Mouse (Mus musculus) CH12.LX (cell line): ENCODE results near the gene Snap91. TPM values are rescaled to one million over a fixed set of nuclear protein-coding genes. Genes with fewer than 3 reads are reported as not detected.

ENCODE experiments used
- DNase-seq: peaks from one replicate; pipeline ENCODE4 v3.0.0-alpha.2; 2013; ENCODE audit errors: extremely low read depth
- H3K27ac ChIP-seq: 2 replicates; pipeline ENCODE4 v1.5.1; 2012; ENCODE audit warnings: low read depth, mild to moderate bottlenecking, control low read depth, moderate library complexity; ENCODE audit not compliant: insufficient read depth
- H3K27me3 ChIP-seq: replicated peaks from 2 replicates; pipeline ENCODE3; 2012; ENCODE audit warnings: inconsistent platforms
- H3K36me3 ChIP-seq, 2 experiments: replicated peaks in 1 of 2; 2 replicates each; pipeline versions ENCODE3 to v1.6.1; 2012; ENCODE audit warnings: inconsistent platforms in 1 of 2, low read length in 1 of 2, mild to moderate bottlenecking in 1 of 2, mixed read lengths in 1 of 2, moderate library complexity in 1 of 2; ENCODE audit not compliant: control insufficient read depth in 1 of 2, insufficient read depth in 1 of 2
- H3K4me1 ChIP-seq, 2 experiments: 2 replicates each; pipeline ENCODE4 v1.6.1; 2012; ENCODE audit warnings: inconsistent platforms in 1 of 2, moderate library complexity in 1 of 2; ENCODE audit not compliant: insufficient read depth in 2 of 2, control insufficient read depth in 1 of 2
- H3K4me2 ChIP-seq: 2 replicates; pipeline ENCODE4 v1.6.1; 2012; ENCODE audit warnings: low read depth, mild to moderate bottlenecking, control low read depth; ENCODE audit not compliant: poor library complexity, insufficient read depth, severe bottlenecking
- H3K4me3 ChIP-seq, 3 experiments: fragments of 150-350 bp in 1 of 3; sonication (generic) in 1 of 3; replicated peaks in 1 of 3; 2 replicates each; pipeline versions ENCODE3 to v1.5.1; 2011 to 2012; ENCODE audit warnings: low read depth in 2 of 3, low read length in 2 of 3, mild to moderate bottlenecking in 2 of 3, moderate library complexity in 2 of 3, control low read depth in 1 of 3, improper control_type of control experiment in 1 of 3, inconsistent platforms in 1 of 3, mixed read lengths in 1 of 3; ENCODE audit not compliant: poor library complexity in 1 of 3
- H3K79me2 ChIP-seq: replicated peaks from 2 replicates; pipeline ENCODE4 v1.6.1; 2012; ENCODE audit warnings: mild to moderate bottlenecking, moderate library complexity; ENCODE audit not compliant: control insufficient read depth, poor library complexity, insufficient read depth, severe bottlenecking; ENCODE audit errors: extremely low read depth
- H3K9ac ChIP-seq: 2 replicates; pipeline ENCODE4 v1.6.1; 2012; ENCODE audit warnings: low read depth, mild to moderate bottlenecking, control low read depth, moderate library complexity; ENCODE audit not compliant: insufficient read depth
- H3K9me3 ChIP-seq: replicated peaks from 2 replicates; pipeline ENCODE3; 2012; ENCODE audit warnings: low read length, inconsistent platforms, mixed read lengths
- BHLHE40 ChIP-seq: IDR thresholded peaks from 2 replicates; pipeline ENCODE4 v1.6.1; 2011; ENCODE audit warnings: mild to moderate bottlenecking, low read depth, low read length, improper control_type of control experiment
- CHD2 ChIP-seq: IDR thresholded peaks from 2 replicates; pipeline ENCODE4 v1.6.1; 2011; ENCODE audit warnings: low read length, improper control_type of control experiment
- CTCF ChIP-seq, 2 experiments: IDR thresholded peaks in 1 of 2; conservative IDR thresholded peaks in 1 of 2; 2 replicates each; pipeline ENCODE4 v1.5.1; 2011 to 2012; ENCODE audit warnings: low read depth in 2 of 2, low read length in 2 of 2, improper control_type of control experiment in 1 of 2, inconsistent platforms in 1 of 2, mild to moderate bottlenecking in 1 of 2, moderate library complexity in 1 of 2
- E2F4 ChIP-seq: IDR thresholded peaks from 2 replicates; pipeline ENCODE4 v1.6.1; 2011; ENCODE audit warnings: low read depth, low read length, improper control_type of control experiment; ENCODE audit not compliant: insufficient replicate concordance
- ELF1 ChIP-seq: IDR thresholded peaks from 2 replicates; pipeline ENCODE4 v1.6.1; 2014; ENCODE audit warnings: low read depth, mild to moderate bottlenecking, inconsistent platforms, low read length, improper control_type of control experiment
- ETS1 ChIP-seq: conservative IDR thresholded peaks from 2 replicates; pipeline ENCODE4 v1.6.1; 2012; ENCODE audit warnings: low read depth, mild to moderate bottlenecking, inconsistent platforms, low read length, improper control_type of control experiment, moderate library complexity
- GABPA ChIP-seq: IDR thresholded peaks from 2 replicates; pipeline ENCODE4 v1.6.1; 2012; ENCODE audit warnings: low read depth, low read length, improper control_type of control experiment, inconsistent platforms; ENCODE audit not compliant: insufficient replicate concordance
- HCFC1 ChIP-seq: IDR thresholded peaks from 2 replicates; pipeline ENCODE4 v1.6.1; 2012; ENCODE audit warnings: low read depth, mild to moderate bottlenecking, inconsistent platforms, low read length, improper control_type of control experiment
- IRF4 ChIP-seq: IDR thresholded peaks from 2 replicates; pipeline ENCODE4 v1.6.1; 2014; ENCODE audit warnings: low read depth, mild to moderate bottlenecking, inconsistent platforms, low read length, improper control_type of control experiment
- JUN ChIP-seq: IDR thresholded peaks from 2 replicates; pipeline ENCODE4 v1.6.1; 2011; ENCODE audit warnings: low read depth, mild to moderate bottlenecking, low read length, improper control_type of control experiment, moderate library complexity; ENCODE audit not compliant: insufficient read depth
- KAT2A ChIP-seq: IDR thresholded peaks from 2 replicates; pipeline ENCODE4 v1.6.1; 2012; ENCODE audit warnings: low read length, improper control_type of control experiment, inconsistent platforms; ENCODE audit not compliant: insufficient replicate concordance
- MAFK ChIP-seq: IDR thresholded peaks from 2 replicates; pipeline ENCODE4 v1.6.1; 2011; ENCODE audit warnings: low read length, improper control_type of control experiment; ENCODE audit not compliant: insufficient replicate concordance
- MAX ChIP-seq: IDR thresholded peaks from 2 replicates; pipeline ENCODE4 v1.6.1; 2011; ENCODE audit warnings: low read length, improper control_type of control experiment
- MXI1 ChIP-seq: IDR thresholded peaks from 2 replicates; pipeline ENCODE4 v1.6.1; 2011; ENCODE audit warnings: mild to moderate bottlenecking, low read depth, low read length, improper control_type of control experiment
- MYC ChIP-seq: IDR thresholded peaks from 2 replicates; pipeline ENCODE4 v1.6.1; 2011; ENCODE audit warnings: low read depth, mild to moderate bottlenecking, improper control_type of control experiment, low read length
- PAX5 ChIP-seq: IDR thresholded peaks from 2 replicates; pipeline ENCODE4 v1.6.1; 2012; ENCODE audit warnings: low read length, inconsistent platforms, mixed read lengths
- RCOR1 ChIP-seq: conservative IDR thresholded peaks from 2 replicates; pipeline ENCODE4 v1.6.1; 2012; ENCODE audit warnings: low read depth, mild to moderate bottlenecking, inconsistent platforms, low read length, improper control_type of control experiment
- SIN3A ChIP-seq: IDR thresholded peaks from 2 replicates; pipeline ENCODE4 v1.6.1; 2012; ENCODE audit warnings: low read length, improper control_type of control experiment, inconsistent platforms
- TBP ChIP-seq: conservative IDR thresholded peaks from 2 replicates; pipeline ENCODE4 v1.6.1; 2011; ENCODE audit warnings: low read depth, low read length, improper control_type of control experiment
- TCF12 ChIP-seq: IDR thresholded peaks from 2 replicates; pipeline ENCODE4 v1.6.1; 2014; ENCODE audit warnings: low read depth, mild to moderate bottlenecking, inconsistent platforms, low read length, improper control_type of control experiment
- UBTF ChIP-seq: IDR thresholded peaks from 2 replicates; pipeline ENCODE4 v1.6.1; 2012; ENCODE audit warnings: low read depth, mild to moderate bottlenecking, inconsistent platforms, low read length, improper control_type of control experiment, moderate library complexity
- USF2 ChIP-seq: conservative IDR thresholded peaks from 2 replicates; pipeline ENCODE4 v1.6.1; 2011; ENCODE audit warnings: low read depth, low read length, improper control_type of control experiment
- ZKSCAN1 ChIP-seq: IDR thresholded peaks from 2 replicates; pipeline ENCODE4 v1.6.1; 2012; ENCODE audit warnings: low read depth, inconsistent platforms, low read length, improper control_type of control experiment, borderline replicate concordance
- ZMIZ1 ChIP-seq: IDR thresholded peaks from 2 replicates; pipeline ENCODE4 v1.6.1; 2012; ENCODE audit warnings: low read depth, mild to moderate bottlenecking, inconsistent platforms, low read length, improper control_type of control experiment
- ZNF384 ChIP-seq: IDR thresholded peaks from 2 replicates; pipeline ENCODE4 v1.6.1; 2012; ENCODE audit warnings: low read depth, low read length, improper control_type of control experiment, inconsistent platforms
- dilution Hi-C: fragments of 300-500 bp; cut with MboI; formaldehyde crosslinking; loops from 2 replicates; pipeline ENCODE4 v1.14.3; 2020; ENCODE audit warnings: low sequenced_read_pairs; ENCODE audit not compliant: extremely low pct_unique_long_range_greater_than_20kb, extremely low pct_ligation_motif_present
- in situ Hi-C: fragments of 300-500 bp; cut with MboI; formaldehyde crosslinking; loops from 3 replicates; pipeline ENCODE4 v1.14.3; 2019; ENCODE audit warnings: low sequenced_read_pairs, low pct_ligation_motif_present, low pct_unique_long_range_greater_than_20kb, mixed read lengths
- polyA plus RNA-seq: library from polyadenylated mRNA; unstranded; fragments of >175 nt; gene quantifications from 2 replicates; pipeline ENCODE4 v1.2.1, GENCODE M21; 2012; ENCODE audit warnings: low read depth; ENCODE audit not compliant: insufficient read length
- total RNA-seq, 2 experiments: library from RNA; depleted of rRNA; stranded (reverse); fragments of 300-350 nt in 1 of 2; fragments of >200 nt in 1 of 2; gene quantifications; 2 replicates each; pipeline ENCODE4 v1.2.3; 2012 to 2014

Snap91 gene
- total and polyA plus RNA-seq, 3 experiments = 0.12 to 0.41 (median 0.21) TPM

DNA sequence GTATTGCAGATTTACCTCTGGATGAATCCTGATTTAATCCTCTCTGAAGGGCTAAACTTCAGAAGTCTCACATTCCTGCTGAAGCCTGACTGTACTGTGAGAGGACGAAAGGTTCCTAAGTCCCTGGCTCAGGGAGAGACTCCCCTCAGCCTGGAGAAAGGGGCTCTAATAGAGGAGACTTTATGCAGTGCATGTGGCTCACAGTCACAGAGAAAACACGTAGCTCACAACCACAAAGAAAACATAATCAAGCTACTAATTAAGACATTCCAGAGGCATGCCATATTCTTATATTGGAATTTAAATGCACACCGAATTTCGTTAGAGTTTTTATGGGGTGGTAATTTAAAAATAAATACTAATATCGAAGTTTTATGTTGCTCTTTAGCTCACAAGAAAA, 61.1 kb downstream of the Snap91 start:
- Histone ChIP-seq H3K9ac (no peak overlapping the region), H3K4me2 (no peak overlapping the region), H3K27ac (no peak overlapping the region), H3K9me3 (no peaks in the 10 kb centered on the region)
- no peak for DNase-seq
- dilution Hi-C loops = no loop called here
- in situ Hi-C loops = no loop called here
- TF ChIP-seq PAX5 = no peak
- TF ChIP-seq CHD2 = no peak
- TF ChIP-seq RCOR1 = no peak
- TF ChIP-seq TCF12 = no peak
- no peak for TF ChIP-seq MYC
- TF ChIP-seq, all 38 proteins: peak for 0
- Histone ChIP-seq H3K4me3 (no peak overlapping the region), H3K79me2 (no peaks in the 10 kb centered on the region), H3K4me1 (no peaks in the 10 kb centered on the region), H3K36me3 (no peaks in the 10 kb centered on the region), H3K27me3 (no peaks in the 10 kb centered on the region)

DNA sequence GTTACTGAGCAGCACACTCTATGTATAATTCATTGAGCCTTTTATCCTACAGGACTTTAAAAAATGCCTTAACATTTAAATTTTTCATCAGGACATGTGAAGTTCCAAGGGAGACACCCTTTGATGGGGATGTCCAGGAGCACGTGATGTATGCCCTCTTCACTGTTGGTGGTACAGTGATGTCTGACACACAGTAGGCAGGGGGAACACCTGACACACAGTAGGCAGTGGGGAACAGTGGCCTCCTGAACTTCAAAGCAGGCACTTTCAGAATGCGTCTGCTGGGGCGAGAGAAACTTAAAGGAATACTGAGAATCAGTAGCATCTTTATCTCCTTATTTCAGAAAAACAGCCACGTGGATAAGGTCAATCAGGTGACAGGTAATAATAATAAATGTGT, 62.8 kb downstream of the Snap91 start:
- no peak overlapping the region for H3K9ac ChIP-seq
- no peak overlapping the region for H3K4me3 ChIP-seq
- no peak for DNase-seq
- H3K4me1 ChIP-seq = no peaks in the 10 kb centered on the region
- dilution Hi-C loops = no loop called here
- in situ Hi-C loops = no loop called here
- H3K79me2 ChIP-seq = no peaks in the 10 kb centered on the region
- H3K27ac ChIP-seq = no peak overlapping the region
- H3K9me3 ChIP-seq = no peaks in the 10 kb centered on the region
- TF ChIP-seq KAT2A = no peak
- no peak for TF ChIP-seq IRF4
- peak; percentile 55 for TF ChIP-seq ZKSCAN1
- no peak for TF ChIP-seq TCF12
- no peak overlapping the region for H3K4me2 ChIP-seq
- no peaks in the 10 kb centered on the region for H3K36me3 ChIP-seq
- H3K27me3 ChIP-seq = no peaks in the 10 kb centered on the region

DNA sequence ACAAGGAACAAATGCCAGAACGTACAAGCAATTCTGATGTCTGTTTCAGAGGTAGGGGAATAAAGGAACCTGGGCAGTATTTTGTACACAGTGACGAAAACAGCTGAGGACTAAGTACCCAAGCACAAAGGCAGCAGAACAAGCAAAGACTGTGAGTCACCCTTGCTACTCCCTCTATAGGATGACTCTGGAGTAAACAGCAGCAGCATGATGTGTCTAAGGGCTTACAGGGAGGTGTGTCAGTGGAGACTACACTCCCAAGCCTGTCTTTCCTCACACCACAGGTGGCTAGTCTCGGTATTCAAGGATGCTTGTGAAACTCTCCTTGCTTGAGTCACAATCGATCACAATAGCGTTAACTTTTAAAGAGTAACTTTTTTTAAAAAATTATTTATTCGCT, 66.1 kb downstream of the Snap91 start:
- in situ Hi-C loops = no loop called here
- TF ChIP-seq TBP (no peak), JUN (no peak), CTCF (conservative IDR thresholded peaks at IDR 0.05 in 1 of 2, IDR thresholded peaks at IDR 0.05 in 1 of 2; ENCODE audit: low read depth in 2 of 2, low read length in 2 of 2) (no peak; a peak in 1 of 4 replicates), ZMIZ1 (no peak), MAFK (no peak), RCOR1 (no peak), ETS1 (no peak), IRF4 (no peak), USF2 (no peak), BHLHE40 (no peak), E2F4 (no peak), MXI1 (no peak), ZNF384 (no peak), GABPA (no peak), UBTF (no peak), SIN3A (no peak), HCFC1 (no peak), ELF1 (no peak), MAX (no peak)
- TF ChIP-seq, all 38 proteins: peak for 0
- Histone ChIP-seq H3K27me3 (no peaks in the 10 kb centered on the region), H3K4me2 (no peak overlapping the region), H3K27ac (no peak overlapping the region), H3K36me3 (no peaks in the 10 kb centered on the region), H3K79me2 (no peaks in the 10 kb centered on the region), H3K9ac (no peak overlapping the region), H3K4me1 (peaks cover 0 to 6% of the 10 kb centered on the region in 2 experiments; a peak in 1 of 4 replicates), H3K4me3 (no peak overlapping the region), H3K9me3 (no peaks in the 10 kb centered on the region)
- dilution Hi-C loops = no loop called here
- no peak for DNase-seq
